Comparison of ENCODE assay signal across 8 mouse cellular contexts in the genomic region with DNA sequence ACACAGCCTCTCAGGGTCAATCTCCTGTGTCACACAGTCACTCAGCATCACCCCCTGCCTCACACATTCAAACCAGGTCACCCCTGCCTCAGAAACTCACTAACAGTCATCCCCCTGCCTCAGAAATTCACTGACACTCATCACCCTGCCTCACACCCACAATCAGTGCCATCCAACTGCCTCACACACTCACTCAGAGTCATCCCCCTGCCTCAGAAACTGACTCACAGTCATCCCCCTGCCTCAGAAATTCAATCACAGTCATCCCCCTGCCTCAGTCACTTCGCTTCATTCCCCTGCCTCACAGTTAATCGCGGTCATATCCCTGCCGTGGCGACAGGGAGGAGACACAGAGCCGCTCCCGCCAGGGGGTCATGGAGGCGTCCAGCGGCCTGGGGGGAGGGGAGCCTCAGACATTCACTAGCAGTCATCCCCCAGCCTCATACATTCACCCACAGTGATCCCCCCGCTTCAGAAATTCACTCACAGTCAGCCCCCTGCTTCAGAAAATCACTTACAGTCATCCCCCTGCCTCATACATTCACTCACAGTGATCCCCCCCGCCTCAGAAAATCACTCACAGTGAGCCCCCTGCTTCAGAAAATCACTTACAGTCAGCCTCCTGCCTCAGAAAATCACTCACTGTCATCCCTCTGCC. TPM values are rescaled to one million over a fixed set of nuclear protein-coding genes. Genes with fewer than 3 reads are reported as not detected.
A peak's percentile ranks its signal among the peaks of the same experiment; 100 is the strongest.
DNase-seq lines count a peak whose midpoint lies in the region; ATAC-seq and TF ChIP-seq lines count a peak whose summit lies in the region.
"Not testable (repeated sequence)": the region's sequence is repeated elsewhere in the genome, so short reads cannot be mapped to it uniquely, and the experiment has no call there.

No protein-coding gene starts in this region.

- H3K9ac ChIP-seq in hindbrain, embryonic 11.5 days (ENCODE audit: low read depth, low read length); midbrain, embryonic 11.5 days (ENCODE audit: low read length): not testable (repeated sequence)

- peaks cover 16% of the 10 kb centered on the region for H3K9me3 ChIP-seq in hindbrain, embryonic 11.5 days (ENCODE audit: control insufficient read depth, low read length)
- not testable (repeated sequence) for H3K9me3 ChIP-seq in midbrain, embryonic 11.5 days (ENCODE audit: control insufficient read depth, low read length)

- intact Hi-C loops in left cerebral cortex, adult 2 months (cut with DNase I) = loop anchor here (1.0 kb wide), 1 partner anchor 8 kb away; no protein-coding TSS in a partner anchor

- not testable (repeated sequence) for H3K4me1 ChIP-seq in hindbrain, embryonic 11.5 days (replicated peaks; ENCODE audit: control insufficient read depth, insufficient read depth, low read length); midbrain, embryonic 11.5 days (ENCODE audit: control insufficient read depth, insufficient read depth, low read length)

- DNase-seq in CD4-positive helper T cell, adult 2 months (ENCODE audit: low read depth, low spot score) = peak; percentile 82
- peak; percentile 49 for DNase-seq in adrenal gland, adult 2 months
- peak; percentile 57 for DNase-seq in embryo, embryonic 11 days
- DNase-seq in hindbrain, embryonic 11.5 days (ENCODE audit: low spot score) = peak; percentile 43
- DNase-seq in left cerebral cortex, adult 2 months (ENCODE audit: extremely low spot score in 1 of 2, low spot score in 2 of 2) = peak; percentile 47 to 70
- DNase-seq in midbrain, embryonic 11.5 days (ENCODE audit: low spot score, missing footprints) = peak; percentile 86
- DNase-seq in spleen, postnatal 36 days (ENCODE audit: low spot score in 2 of 2) = peak; percentile 29 to 61
- peak; percentile 68 for DNase-seq in thymus, postnatal 4 days

- H3K4me3 ChIP-seq in hindbrain, embryonic 11.5 days (ENCODE audit: low read depth, low read length); left cerebral cortex, adult 2 months; midbrain, embryonic 11.5 days (ENCODE audit: low read depth, low read length): not testable (repeated sequence)

- WGBS in hindbrain, embryonic 11.5 days = 46% methylated on average over 5 of the region's 11 CpGs
- 46% methylated on average over 5 of the region's 11 CpGs for WGBS in midbrain, embryonic 11.5 days

- not testable (repeated sequence) for TF ChIP-seq CTCF in left cerebral cortex, adult 2 months (IDR thresholded peaks at IDR 0.05)

- H3K27ac ChIP-seq in hindbrain, embryonic 11.5 days (ENCODE audit: low read depth, low read length) = peak overlapping the region; percentile 2; the same call in 1 of the 2 replicates
- not testable (repeated sequence) for H3K27ac ChIP-seq in left cerebral cortex, adult 2 months; midbrain, embryonic 11.5 days (ENCODE audit: low read depth, low read length)

- not testable (repeated sequence) for H3K4me2 ChIP-seq in hindbrain, embryonic 11.5 days (replicated peaks; ENCODE audit: low read depth, low read length); midbrain, embryonic 11.5 days

- not testable (repeated sequence) for ATAC-seq in hindbrain, embryonic 11.5 days (ENCODE audit: low FRiP score); midbrain, embryonic 11.5 days (ENCODE audit: low FRiP score)

- not testable (repeated sequence) for H3K27me3 ChIP-seq in hindbrain, embryonic 11.5 days (ENCODE audit: control insufficient read depth, insufficient read depth, low read length); midbrain, embryonic 11.5 days (ENCODE audit: control insufficient read depth, insufficient read depth, low read length)

- not testable (repeated sequence) for H3K36me3 ChIP-seq in hindbrain, embryonic 11.5 days (ENCODE audit: control insufficient read depth, insufficient read depth, low read length); midbrain, embryonic 11.5 days (ENCODE audit: control insufficient read depth, insufficient read depth, low read length)

RNA-seq across cellular contexts. Expression of a gene that starts 10.1 kb away (rescaled TPM):
- total RNA-seq in adrenal gland, adult 2 months (2021) = 100 to 1,000 TPM in 1 of 2 experiments, 10 to 100 TPM in 1; 67.4 to 241 TPM
- polyA plus RNA-seq in adrenal gland, adult 2 months (2012; rRNA removed) = 957 and 2,016 TPM in 2 replicates
- 174 and 175 TPM in 2 replicates for polyA plus RNA-seq in hindbrain, embryonic 11.5 days (2014; fragmentation: Nextera tagmentation; extraction: Ambion mirVana)
- 100 to 1,000 TPM; 190 to 207 TPM for total RNA-seq in left cerebral cortex, adult 2 months (2021)
- 177 and 189 TPM in 2 replicates for polyA plus RNA-seq in midbrain, embryonic 11.5 days (2014; fragmentation: Nextera tagmentation; extraction: Ambion mirVana)
